Mouse (Mus musculus) small intestine, adult 10 weeks (tissue): Measurements from ENCODE around the gene Gm20388. TPM values are rescaled to one million over a fixed set of nuclear protein-coding genes. Genes with fewer than 3 reads are reported as not detected.

Source experiments
- polyA plus RNA-seq: library from polyadenylated mRNA; stranded (reverse); fragments of 350-450 nt; fragmentation: Illumina TruSeq; extraction: RNeasy Lipid Tissue Mini Kit (QIAGEN cat#74804); gene quantifications from one replicate; pipeline ENCODE4 v1.2.3, GENCODE M21; 2014; ENCODE audit warnings: low replicate concordance

The Gm20388 gene
- polyA plus RNA-seq, 1 experiment from 2014 or later = 2.7 TPM

DNA sequence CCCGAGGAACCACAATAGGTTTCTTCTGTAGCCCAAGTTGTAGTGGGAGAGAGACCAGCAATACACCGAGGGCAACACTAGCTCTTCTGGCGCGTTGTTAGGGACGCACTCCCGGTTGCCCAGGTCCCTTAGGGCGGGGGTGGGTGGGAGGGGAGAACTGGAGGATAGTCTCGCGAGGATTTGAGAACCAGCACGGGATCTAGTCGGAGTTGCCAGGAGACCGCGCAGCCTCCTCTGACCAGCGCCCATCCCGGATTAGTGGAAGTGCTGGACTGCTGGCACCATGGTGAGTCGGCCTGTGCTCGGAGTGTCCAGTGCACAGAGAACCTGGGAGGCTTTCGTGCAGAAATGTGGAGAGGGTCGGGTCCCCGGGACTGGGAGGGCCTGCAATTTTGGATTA is 3608.0 kb downstream of the Gm20388 start, which contains the start of gene Gas8:
Gene Gas8 (plus strand): TSS at position 168 of the 400 bp plus-strand sequence.

DNA sequence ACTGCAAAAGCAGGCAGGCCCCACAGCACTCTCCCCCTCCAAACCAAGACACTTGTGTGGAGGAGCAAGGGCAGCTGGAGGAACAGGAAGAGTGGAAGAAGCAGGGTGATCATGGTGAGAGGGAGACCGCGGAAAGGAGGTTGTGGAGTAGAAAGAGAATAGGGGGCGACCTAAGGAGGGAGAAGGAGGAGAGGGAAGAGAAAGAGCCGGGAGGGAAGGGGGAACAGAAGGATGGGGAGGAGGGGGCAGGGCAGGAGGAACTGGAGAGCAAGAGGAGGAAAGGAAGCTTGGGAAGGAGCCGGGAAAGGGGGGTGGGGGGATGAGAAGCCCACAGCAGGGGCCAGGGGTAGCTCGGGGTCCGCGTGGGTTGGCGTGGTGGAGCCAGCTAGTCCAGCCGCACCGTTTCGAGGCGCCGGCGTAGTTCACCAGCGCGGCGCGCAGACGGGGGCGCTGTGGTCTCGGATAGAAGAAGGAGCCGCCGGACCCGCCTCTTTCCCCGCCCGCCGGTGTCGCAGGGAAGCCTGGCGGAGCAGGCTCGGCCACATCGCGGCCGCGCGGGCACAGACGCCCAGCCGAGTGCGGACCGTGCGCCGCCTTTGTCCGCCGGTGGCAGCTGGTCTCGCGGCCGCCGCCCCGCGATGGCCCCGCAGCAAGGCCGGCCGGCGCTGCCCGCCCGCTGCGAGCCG is 3742.8 kb downstream of the Gm20388 start, which contains the start of gene Rhou:
Gene Rhou (plus strand): TSS at position 622 of the 686 bp plus-strand sequence.

DNA sequence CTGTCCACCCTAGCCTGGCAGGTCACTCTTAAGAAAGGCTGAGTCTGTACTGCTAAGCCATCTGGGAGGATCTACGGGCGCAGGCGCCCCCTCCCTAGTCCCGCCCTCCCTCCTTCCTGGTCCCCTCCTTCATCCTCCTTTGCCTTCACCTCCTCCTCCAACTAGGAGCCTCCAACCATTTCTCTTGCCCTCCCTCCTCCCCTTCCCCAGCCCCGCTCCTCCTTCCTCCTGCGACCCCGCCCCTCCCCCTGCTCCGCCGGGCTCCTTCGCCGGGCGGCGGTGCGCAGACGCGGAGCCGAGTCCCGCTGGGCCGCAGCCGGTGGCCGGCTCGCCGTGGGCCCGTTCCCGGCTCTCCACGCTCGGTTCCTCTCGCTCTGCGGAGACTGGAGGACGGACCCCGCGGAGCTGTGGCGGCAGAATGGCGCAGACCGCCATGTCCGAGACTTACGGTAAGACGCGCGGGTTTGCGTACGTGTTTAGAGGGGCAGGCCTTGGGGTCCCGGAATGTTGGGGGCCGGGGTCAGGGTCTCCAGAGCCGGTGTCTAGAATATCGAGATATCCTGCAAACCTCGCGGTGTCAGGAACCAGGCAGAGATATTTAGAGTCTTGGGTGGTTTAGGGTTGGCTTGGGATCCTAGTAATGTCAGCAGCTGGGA is 3895.2 kb downstream of the Gm20388 start, which contains the start of gene Rab4a:
Gene Rab4a (plus strand): TSS at position 268 of the 656 bp plus-strand sequence.

DNA sequence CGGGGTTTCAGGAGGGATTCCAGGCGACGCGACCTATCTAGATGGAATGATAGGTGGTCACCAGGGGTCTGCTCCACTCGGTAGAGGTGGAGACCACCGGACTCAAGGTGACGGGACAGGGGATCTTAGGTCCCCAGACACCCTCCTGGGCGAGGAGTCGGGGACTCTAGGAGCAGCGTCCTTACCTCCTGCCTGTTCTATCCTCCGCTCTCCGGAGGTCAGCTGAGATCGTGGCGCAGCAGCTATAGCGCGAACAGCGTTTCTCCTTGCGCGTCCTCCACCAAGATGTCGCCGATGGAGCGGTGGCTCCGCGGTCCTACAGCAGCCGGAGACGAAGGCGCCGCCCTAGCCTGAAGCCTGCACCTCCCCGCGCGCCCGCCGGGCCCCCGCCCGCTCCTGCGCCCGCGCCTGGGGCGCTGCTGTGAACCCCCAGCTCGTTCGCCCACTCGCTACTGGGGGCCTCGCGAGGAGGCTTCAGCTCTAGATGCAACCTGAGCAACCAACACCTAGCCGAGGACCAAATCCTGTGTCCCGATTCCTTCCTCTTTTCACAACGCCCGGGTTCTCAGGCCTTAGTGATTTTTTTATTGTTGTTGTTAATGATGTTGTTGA is 3949.1 kb downstream of the Gm20388 start, which contains the start of gene Ccsap:
Gene Ccsap (minus strand): TSS at position 562 of the 612 bp plus-strand sequence.

DNA sequence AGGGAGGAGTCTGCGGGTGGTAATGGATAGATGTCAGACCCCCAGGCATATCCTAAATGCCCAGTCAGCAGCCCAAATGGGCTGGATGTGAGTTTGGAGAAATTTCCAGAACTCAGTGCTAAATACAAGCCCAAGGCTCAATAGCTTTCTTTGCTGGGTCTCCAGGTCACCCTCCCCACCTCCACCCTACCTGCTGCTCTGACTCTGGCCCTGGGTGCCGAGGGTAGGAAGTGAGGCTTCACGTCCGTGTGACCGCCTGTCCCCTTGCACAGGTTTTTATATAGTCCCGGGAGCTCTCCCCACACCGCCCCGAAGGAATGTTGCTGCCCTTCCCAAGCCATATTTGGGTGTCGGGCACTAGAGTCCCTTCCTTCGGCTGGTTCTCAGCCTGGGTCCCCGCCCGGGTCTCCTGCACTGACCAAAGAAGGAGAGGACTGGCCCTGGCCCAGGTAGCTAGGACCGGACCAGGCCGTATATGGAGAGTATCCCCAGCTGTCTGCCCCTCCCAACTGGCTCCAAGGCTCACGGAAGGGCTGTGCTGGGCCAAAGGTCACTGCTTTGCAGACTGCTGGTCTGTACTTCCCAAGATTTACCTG is 3984.0 kb downstream of the Gm20388 start, which contains the start of gene Acta1:
Gene Acta1 (minus strand): TSS at position 250 of the 596 bp plus-strand sequence.

DNA sequence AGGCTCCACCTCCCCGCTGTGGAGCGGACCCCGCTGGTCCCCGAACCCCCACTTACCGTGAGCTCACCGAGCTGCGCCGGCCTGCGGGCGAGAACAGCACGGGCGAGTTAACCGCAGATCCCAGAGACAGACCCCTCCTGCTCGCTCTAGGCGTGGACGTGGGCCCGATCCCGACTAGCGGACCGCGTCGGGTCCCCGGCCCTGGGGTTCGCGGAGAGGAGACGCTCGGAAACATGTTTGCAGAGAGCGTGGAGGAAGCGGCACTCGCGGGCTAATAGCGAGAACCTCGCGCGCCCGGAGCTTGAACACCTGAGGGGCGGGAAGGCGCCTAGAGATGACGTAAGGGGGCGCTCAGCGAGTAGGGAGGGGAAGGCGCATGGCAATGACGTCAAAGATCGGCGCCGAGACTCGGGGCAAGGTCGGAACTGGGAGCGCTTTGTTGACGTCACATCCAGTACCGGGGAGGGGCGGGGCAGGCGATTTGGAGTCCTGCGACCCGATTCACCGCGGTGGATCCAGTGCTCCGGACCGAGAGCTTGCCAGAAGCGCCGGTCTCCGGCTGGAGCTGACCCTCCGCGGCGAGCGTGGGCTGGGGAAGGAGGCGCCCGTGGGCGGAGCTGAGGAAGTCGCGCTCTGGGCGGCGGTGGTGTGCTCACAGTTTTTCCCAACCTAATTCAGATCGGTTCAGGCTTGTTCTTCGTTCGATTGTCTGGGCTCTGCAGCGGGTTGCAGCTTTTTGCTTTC is 4038.5 kb downstream of the Gm20388 start, which contains the start of gene Nup133:
Gene Nup133 (minus strand): TSS at position 324 of the 744 bp plus-strand sequence.

DNA sequence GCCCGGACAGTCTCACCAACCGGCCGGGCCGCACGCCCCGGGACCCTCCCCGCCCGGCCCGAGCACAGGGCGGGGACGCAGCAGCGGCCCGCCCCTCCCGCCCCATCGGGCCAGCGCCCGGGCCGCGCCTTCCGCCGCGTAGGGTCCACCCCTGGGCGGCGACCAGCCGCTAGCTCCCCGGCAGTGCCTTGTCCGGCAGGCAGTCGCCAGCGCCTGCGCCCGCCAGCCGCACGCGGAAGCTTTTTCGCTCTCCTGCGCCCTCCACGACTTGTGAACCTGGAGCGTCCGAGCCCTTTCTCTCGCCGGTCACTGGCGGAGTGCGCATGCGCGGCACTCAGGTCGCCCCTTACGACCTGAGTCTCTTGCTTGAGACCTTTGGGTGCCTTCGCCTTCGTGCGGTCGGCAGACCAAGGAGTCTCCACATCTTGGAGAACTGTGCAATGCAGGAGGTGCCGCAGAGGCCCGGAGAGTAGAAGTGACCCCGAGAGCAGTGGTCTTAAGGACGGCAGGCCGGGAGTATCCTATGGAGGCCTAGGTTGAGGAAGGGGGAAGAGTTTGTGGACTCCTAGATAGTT is 4072.3 kb downstream of the Gm20388 start, which contains the start of gene Abcb10:
Gene Abcb10 (minus strand): TSS at position 297 of the 575 bp plus-strand sequence.

DNA sequence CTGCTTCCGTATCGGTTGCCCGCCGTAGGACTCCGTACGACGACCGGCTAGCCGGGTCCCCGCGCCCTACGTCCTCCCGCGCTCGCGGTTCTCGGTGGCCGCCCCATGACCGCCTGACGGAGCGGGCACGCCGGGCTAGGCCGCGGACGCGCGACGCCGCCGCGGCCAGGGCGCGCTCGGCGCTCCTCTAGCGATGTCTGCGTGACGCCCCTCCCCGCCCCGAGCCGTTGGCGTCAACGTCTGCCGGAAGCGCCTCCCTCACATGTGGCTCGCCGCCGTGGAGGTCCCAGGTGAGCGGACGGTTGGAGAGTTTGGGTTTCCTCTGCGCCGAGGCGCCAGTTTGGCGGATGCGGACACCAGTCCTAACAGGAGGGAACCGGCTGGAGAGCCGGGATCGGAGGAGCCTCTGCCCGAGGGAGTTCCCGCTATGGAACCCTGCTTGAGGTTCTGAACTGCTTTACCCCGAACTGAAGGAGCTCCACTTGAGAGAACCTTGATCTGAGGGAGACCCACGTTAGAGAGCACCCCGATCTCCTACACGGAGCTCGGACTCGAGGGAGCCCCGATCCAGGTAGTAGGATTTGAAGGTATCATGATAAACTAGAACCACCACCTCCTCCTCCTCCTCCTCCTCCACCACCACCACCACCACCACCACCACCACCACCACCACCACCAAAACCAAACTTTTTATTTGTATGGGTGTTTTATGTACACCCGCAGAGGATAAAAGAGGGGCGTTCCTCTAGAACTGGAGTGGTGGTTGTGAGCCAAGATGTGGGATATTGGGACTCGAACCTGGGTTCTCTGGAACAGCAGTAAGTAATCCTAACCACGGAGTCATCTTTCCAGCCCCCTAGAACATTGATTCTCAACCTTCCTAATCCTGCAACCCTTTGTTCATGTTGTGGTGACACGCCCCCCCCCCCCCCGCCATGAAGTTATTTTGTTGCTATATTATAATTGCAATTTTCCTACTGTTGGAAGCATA is 4110.9 kb downstream of the Gm20388 start, which contains the start of the genes Taf5l and Urb2:
Gene Taf5l (minus strand): TSS at position 161 of the 991 bp plus-strand sequence.
Gene Urb2 (plus strand): TSS at position 272 of the 991 bp plus-strand sequence.

DNA sequence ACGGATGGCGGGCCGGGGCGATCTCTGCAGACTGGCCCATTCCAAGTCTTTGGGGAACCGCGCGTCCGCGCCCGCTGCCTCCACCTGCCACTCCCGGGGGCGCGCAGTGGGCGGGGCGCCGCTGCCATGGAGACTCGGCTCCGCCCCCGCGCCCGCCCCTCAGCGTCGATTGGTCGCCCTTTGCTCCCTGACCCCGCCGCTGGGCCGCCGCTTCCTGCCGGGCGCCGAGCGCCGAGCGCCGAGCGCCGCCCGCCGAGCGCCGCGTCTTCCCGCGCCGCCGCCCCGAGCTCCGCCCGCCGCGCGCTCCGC is 4320.5 kb downstream of the Gm20388 start, which contains the start of gene Galnt2:
Gene Galnt2 (plus strand): TSS at position 216 of the 309 bp plus-strand sequence.

Other genes starting within 250 kb of the Gm20388 start
- gene Wfdc1, start 244.5 kb upstream of the Gm20388 start, polyA plus RNA-seq = 2.6 TPM
- gene Atp2c2, start 210.8 kb upstream of the Gm20388 start, polyA plus RNA-seq = not detected
- gene Tldc1, start 132.4 kb upstream of the Gm20388 start, polyA plus RNA-seq = 0.97 TPM
- gene Cotl1, start 70.3 kb upstream of the Gm20388 start, polyA plus RNA-seq = 0.33 TPM
- not detected for gene Klhl36, start 48.6 kb upstream of the Gm20388 start, polyA plus RNA-seq
- 20.4 TPM for gene Usp10, start 481 bp upstream of the Gm20388 start, polyA plus RNA-seq
- gene Crispld2, start 81.6 kb downstream of the Gm20388 start, polyA plus RNA-seq = 1.4 TPM
- 0.78 TPM for gene Zdhhc7, start 190.6 kb downstream of the Gm20388 start, polyA plus RNA-seq
- gene 6430548M08Rik, start 203.3 kb downstream of the Gm20388 start, polyA plus RNA-seq = 1.6 TPM